Mouse (Mus musculus): Measurements from ENCODE around the gene Tmem89. TPM values are rescaled to one million over a fixed set of nuclear protein-coding genes. Genes with fewer than 3 reads are reported as not detected.

The Tmem89 gene
- not detected for total RNA-seq (2021)

DNA sequence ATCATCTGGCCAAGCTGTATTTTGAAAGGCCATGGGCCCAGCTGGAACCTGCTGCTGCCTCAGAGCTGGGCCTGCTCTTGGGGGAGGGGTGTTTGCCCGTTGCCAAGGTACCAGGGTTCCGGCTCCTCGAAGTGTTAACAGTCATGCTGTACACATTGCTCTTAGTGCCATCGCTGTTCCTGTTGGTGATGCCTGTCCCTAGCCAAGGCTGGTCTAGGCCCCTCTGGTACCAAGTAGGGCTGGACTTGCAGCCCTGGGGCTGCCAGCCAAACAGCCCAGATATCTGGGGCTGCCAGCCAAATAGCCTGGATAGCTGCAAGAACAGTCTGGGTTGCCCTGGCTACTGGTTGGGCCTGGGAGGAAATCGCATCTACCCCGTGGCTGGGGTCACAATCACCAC lies at the start of gene Tmem89:
Tmem89 (plus strand) TSS at position 129 of the 400 bp plus-strand sequence.
- intact Hi-C loops (cut with DNase I), result no loop called here

DNA sequence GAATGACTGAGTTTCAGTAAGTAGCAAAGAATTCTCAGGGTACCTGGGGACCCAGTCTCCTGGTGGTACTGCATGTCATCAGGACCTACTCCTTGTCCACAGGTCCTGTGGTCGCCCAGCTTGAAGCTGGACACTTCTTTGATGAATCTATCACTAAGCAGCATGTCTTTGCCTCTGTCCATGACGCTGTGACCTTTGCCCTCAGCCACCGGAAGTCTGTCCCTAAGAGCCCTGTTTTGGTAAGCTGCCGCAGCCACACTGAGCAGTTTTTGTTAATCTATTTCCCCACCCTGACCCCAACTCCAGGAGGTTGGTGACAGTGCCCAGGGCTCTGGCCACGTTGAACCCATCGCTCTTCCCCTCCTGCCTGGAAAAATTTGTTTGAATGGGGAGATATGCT lies 2.1 kb upstream of the Tmem89 start:
- intact Hi-C loops (cut with DNase I), result no loop called here
- no peak for DNase-seq

More for the DNA sequence above, at the start of gene Tmem89:
- peak; percentile 54 to 56 for DNase-seq

DNA sequence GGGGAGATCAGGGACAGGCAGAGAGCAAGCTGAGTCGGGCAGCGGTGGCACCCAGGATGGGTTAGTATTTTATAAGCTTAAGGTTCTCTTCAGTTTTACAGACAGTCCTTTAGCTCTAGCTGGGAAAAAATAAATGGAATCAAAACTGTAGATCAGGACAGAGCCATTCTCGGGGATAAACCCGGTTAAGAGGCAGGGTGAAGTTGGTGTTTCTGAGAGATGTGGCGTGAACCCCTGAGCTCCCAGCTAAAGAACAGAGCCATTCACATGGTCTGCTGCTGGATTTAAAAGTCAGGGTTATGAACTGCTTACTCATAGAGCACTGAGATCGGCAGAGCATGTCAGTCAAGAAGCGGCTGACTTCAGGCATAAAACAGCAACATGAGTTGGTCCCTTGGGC lies 1.3 kb upstream of the Tmem89 start:
- intact Hi-C loops (cut with DNase I), result no loop called here
- DNase-seq, result no peak

DNA sequence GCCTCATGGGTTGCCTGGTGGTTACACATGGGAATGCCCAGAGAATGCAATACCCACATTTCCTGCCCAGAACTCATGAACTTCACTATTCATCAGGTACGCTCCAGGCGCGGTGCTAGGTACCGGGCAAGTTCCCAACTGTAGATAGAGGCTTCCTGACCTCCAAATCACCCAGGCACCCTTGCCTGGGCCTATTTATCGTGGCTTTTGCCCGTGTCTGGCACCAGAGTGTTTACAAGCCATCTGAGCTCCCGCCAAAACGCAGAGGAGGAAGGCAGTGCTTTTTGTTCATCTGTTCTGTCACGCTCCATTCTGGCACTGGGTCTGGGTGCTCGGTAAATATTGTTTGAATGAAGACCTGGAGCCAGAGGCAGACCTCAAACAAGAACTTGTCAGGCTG lies 798 bp upstream of the Tmem89 start:
- intact Hi-C loops (cut with DNase I), result no loop called here
- DNase-seq, result no peak

DNA sequence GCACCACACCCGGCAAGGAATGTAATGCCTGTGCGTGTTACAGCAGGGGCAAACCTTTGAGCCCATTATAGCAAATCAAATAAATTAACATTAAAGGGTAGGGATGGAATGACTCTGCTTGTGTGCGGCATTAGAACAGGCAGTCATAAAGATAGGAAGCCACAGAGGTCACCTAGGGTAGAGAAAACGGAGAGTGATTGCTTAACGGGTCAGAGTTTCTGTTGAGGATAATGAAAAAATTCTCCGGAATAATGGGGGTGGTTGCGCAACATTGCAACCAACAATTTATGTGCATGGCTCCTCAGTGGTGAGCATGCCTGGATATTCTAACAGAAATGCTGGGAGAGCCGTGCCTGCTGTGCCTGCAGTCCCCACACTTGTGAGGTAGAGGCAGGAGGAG lies 11.5 kb downstream of the Tmem89 start:
- no peak for DNase-seq
- intact Hi-C loops (cut with DNase I), result no loop called here

DNA sequence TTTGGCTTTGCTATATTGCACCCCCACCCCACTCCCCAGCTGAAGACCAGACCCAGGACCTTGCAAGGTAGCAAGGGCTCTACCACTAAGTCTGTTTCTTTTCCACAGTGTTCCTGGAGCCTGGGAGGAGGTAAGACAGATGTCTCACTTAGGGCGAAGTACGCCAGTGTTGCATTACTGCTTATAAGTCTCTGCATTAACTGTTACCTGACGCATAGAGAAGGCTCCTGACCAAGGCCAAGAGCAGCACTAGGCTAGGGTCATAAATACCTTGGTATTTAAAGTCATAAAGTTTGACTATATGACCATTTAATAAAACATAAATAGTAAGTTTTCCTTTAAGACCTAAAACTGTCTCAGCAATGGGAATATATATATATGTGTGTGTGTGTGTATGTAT lies 14.0 kb downstream of the Tmem89 start:
- no peak for DNase-seq
- intact Hi-C loops (cut with DNase I), result no loop called here

DNA sequence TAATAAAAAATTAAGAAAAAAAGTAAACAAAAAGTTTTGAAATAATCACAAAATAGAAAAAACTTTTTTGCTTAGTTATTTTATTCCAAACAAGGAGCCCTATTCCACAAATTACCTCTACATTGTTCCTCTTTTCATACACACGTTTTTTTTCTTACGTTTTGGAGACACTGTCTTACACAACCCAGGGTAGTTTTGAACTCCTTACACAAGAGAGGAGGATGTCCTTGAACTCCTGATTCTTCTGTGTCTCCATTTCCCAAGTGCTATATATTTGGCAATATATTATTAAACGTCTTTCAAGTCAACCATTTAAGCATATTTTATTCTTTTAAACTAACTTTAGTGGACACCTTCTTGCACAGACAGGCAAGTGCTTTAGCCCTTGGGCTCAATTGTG lies 21.6 kb downstream of the Tmem89 start:
- intact Hi-C loops (cut with DNase I), result loop anchor here (5.0 kb wide), 1 partner anchor 121 kb away; the partner anchor contains the start of gene Trex1
- no peak for DNase-seq

DNA sequence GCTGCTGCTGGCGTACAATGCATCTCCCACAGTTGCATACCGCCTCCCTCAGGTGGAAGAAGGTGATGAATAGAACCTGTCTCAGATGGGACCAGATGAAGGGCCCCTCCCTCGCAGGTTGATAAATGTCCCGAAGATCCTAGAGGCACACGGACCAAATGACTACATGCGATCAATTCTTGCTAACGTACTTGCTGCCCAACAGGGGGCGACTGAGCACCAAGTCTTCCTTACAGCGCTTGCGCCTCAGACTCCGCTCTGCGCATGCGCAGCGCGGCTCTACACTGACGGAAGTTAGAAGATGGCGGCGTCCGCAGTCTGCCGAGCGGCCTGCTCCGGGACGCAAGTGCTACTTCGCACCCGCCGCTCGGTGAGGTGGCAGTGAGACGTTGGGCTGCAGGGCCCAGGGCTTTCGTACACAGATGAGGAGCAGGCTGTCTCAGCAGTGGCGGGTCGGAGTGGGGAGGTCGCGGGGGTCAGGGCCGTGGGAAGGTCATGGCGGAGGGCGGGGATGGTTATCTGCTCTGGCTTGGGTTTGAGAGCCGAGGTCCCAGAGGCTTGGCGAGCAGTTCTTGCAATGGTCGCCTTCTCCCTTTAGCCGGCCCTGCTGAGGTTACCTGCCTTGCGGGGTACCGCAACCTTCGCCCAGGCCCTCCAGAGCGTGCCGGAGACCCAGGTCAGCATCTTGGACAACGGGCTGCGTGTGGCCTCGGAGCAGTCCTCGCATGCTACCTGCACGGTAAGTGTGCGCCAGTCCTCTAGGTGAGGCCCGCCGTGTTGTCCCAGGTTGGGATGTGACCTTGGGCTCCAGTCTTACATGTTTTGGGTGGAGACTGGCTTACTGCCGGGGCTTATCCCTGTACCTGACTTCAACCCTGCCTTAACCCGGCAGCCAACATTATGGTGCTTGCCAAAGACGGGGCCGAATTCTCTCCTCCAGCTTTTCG lies 22.3 kb downstream of the Tmem89 start, which contains the start of gene Uqcrc1:
Uqcrc1 (plus strand) TSS at position 216 of the 947 bp plus-strand sequence.
- DNase-seq, result peak; percentile 96 to 97
- intact Hi-C loops (cut with DNase I), result loop anchor here (5.0 kb wide), 1 partner anchor 121 kb away; the partner anchor contains the start of gene Trex1

DNA sequence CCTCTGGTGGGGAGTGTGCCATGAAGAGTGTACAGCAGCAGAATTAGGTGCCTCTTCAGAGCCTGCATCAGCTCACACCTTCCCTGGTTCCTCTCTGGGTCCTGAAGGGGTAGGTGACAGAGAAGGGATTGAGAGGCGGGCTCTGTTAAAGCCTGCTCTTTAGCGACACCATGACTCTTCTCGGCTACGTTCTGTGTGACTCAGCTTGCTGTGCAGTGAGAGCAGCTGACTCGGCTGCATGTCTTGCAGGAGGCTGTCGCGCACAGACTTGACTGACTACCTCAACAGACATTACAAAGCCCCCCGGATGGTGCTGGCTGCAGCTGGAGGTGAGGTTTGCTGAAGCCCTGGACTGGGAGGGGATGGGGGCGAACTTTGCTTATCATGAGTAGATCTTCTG lies 30.7 kb downstream of the Tmem89 start:
- DNase-seq, result no peak
- intact Hi-C loops (cut with DNase I), result no loop called here

DNA sequence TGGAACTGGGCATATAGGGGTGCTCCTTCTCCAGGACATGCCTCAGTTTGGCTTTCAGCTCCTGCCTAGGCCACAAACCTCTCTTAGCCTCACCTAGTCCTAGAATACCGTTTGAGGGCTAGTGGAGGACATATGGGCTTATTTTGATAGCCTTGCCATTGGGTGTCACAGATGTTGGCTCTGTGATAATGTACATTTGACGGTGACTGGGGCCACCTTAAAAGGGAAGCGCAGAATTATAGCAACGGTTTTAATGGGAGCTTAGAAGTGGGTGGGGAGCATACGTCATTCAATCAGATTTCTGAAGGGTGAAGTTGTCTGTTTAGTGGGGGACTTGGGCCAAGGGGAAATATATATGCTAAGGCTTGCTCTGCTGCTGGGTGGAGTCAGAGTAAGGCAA lies 31.2 kb downstream of the Tmem89 start:
- no peak for DNase-seq

DNA sequence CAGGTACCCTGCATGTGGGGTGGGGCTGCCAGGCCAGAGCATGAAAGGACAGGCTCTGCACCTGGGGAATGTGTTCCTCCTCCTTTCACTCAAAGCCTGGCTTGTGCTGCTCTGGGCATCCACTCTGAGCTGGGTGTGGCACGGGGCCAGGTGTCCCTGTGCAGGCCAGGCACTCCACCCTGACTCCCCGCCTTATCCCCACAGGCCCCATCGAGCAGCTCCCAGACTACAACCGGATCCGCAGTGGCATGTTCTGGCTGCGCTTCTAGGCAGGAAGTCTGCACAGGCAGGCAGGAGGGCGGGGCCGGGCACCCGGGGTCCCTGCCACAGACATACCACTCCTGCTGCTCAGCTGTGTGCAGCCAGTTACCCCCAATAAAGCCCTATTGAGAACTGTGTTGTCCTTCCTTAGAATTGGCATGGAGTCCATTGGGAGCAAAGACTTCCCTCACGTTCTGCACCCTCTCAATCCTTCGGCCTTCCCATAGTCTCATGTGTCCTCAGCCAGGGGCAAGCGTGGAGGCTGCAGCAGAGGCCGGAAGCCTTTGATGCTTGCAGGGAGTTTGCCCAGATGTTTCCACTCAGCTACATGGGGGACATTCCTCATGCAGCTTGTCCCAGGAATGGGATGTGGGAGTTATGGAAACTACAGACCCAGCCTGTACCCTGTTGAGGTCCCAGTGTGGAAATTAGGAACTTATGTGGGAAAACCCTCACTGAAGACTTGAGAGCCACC lies 35.0 kb downstream of the Tmem89 start:
- peak; percentile 38 to 44 for DNase-seq
- intact Hi-C loops (cut with DNase I), result no loop called here

More for the DNA sequence above, 31.2 kb downstream of the Tmem89 start:
- intact Hi-C loops (cut with DNase I), result no loop called here

DNA sequence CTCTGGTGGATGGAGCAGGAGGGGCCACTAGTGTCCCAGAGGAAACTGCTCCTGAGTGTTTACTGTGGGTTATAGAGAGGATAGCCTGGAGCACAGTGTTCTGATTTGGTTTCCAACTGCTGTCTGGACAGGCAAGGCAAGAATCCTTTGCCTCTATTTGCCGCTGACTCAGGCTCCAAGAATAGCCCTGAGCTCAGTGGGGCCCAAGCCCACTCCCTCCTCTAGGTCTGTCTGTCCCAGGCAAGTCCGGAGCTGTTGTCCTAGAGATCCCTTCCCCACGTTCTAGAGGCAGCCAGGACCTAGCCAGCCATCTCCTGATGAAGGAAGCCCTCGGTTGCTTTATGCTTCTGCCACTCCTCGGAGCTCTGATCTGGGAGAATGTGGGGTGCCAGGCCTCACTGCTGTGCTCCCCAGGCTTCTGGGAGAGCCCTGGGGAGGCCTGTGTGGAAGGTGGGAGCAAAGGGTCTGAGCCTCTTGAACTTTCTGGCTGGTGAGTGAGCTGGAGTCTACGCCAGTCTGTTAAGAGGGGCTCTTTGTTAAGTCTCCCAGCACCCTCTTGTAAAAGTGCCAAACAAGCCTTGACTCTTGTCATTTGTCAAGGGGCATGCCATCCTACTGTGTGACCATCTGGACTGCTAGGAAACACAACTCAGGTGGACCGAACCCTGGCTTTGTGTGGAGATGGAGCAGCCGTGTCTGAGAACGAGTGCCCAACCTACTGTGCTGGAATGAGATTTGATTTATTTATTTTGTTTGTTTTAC lies 35.7 kb downstream of the Tmem89 start:
- intact Hi-C loops (cut with DNase I), result no loop called here
- no peak for DNase-seq

DNA sequence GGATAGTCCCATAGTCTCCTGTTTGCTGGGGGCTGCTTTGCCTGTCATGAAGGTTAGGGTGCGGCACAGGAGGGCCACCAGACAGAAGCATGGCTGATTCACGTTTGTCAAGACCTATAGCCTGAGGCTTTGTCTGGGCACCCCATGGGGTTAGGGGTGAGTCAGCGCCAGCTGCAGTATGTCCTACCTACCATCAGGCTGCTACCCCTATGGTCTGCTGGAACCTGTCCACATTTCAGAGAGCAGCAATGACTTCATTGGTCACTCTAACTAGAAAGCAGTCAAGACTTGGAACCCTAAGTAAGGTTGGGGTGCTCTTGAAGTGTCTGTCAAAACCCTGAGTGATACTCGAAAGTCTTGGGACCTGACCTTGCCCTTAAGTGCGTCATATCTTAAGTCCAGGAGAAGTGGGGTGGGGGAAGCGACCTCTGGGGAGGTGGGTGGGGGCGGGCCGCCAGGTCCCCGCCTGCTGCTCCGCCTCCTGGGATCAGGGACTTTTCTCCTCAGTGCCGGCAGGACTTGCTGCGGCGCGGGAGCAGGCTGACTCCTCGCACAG lies 38.7 kb downstream of the Tmem89 start, which contains the start of gene Col7a1:
Col7a1 (plus strand) TSS at position 506 of the 556 bp plus-strand sequence.
- DNase-seq, result no peak
- intact Hi-C loops (cut with DNase I), result no loop called here

DNA sequence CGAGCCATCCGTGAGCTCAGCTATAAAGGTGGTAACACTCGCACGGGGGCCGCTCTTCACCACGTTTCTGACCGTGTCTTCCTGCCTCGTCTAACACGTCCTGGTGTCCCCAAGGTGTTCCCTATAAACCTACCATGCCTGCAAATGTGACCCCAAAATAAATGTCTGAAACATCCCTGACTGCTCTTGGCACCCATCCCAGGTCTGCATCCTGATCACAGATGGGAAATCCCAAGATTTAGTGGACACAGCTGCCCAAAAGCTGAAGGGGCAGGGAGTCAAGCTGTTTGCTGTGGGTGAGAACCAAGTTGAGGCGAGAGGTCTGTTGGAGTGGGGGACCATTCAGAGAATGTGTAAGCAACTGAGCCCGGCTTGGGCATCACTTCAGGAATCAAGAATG lies 40.8 kb downstream of the Tmem89 start:
- DNase-seq, result no peak
- intact Hi-C loops (cut with DNase I), result no loop called here

DNA sequence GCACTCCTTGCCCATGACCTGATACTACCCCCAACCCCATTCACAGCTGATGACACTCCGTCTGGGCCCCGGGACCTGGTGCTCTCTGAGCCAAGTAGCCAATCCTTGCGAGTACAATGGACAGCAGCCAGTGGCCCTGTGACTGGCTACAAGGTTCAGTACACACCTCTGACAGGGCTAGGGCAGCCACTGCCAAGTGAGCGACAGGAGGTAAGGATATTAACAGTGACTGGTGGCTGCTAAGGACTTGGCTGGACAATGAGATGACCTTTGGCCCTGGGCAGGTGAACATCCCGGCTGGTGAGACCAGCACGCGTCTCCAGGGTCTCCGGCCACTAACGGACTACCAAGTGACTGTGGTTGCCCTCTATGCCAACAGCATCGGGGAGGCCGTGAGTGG lies 41.4 kb downstream of the Tmem89 start:
- DNase-seq, result no peak
- intact Hi-C loops (cut with DNase I), result no loop called here

DNA sequence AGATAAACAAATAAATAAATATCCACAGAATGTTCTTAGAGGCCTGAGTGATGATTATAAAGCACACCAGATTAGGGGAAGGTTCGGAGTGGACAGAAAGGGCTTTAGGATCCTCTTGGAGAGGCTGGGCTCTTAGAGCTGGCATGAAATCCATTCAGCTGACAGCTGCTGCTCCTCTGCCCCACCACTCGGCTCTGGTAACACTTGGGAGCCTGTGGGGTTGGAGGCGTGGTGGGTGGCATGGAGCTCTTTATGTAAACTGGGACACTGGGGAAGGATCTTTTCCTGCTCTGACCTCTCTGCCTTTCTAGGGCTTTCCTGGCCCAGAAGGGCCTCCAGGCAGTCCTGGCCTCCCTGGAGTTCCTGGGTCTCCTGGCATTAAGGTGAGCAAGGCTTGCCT lies 49.2 kb downstream of the Tmem89 start:
- no peak for DNase-seq
- intact Hi-C loops (cut with DNase I), result no loop called here

DNA sequence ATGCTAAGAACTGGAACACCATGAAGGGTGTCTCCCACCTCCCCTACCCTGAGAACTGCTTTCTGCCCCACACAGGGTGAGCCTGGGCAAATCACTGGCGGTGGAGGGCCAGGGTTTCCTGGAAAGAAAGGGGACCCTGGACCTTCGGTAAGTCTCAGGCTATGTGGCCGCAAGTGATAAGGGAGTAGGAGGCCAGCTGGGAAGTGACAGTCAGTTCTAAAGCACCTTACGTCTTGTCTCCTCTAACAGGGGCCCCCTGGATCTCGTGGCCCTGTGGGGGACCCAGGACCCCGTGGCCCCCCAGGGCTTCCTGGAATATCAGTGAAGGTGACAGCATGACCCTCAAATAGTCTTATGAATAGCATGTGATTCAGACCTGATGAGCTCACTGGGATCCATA lies 49.9 kb downstream of the Tmem89 start:
- intact Hi-C loops (cut with DNase I), result no loop called here
- DNase-seq, result no peak
